Mouse (Mus musculus) midbrain, embryonic 16.5 days (tissue): Measurements from ENCODE around the gene Ebf4. TPM values are rescaled to one million over a fixed set of nuclear protein-coding genes. Genes with fewer than 3 reads are reported as not detected.

Experiments used
- ATAC-seq: fragments of 200-750 bp; cut with Nextera tagmentation; 2 replicates; pipeline ENCODE4 v1.8.0; 2017; ENCODE audit warnings: moderate TSS enrichment
- H3K27ac ChIP-seq: fragments of 300-500 bp; sonication (generic); 2 replicates; pipeline ENCODE4 v1.5.1; 2014; ENCODE audit warnings: mild to moderate bottlenecking, low read length, mixed read lengths
- H3K27me3 ChIP-seq: fragments of 300-500 bp; sonication (generic); 2 replicates; pipeline ENCODE4 v1.6.1; 2014; ENCODE audit warnings: low read depth, low read length, mixed read lengths; ENCODE audit not compliant: control insufficient read depth, insufficient read depth
- H3K36me3 ChIP-seq: fragments of 300-500 bp; sonication (generic); 2 replicates; pipeline ENCODE4 v1.6.1; 2014; ENCODE audit warnings: mild to moderate bottlenecking, low read length, moderate library complexity, mixed read lengths; ENCODE audit not compliant: control insufficient read depth, insufficient read depth
- H3K4me1 ChIP-seq: fragments of 300-500 bp; sonication (generic); 2 replicates; pipeline ENCODE4 v1.6.1; 2014; ENCODE audit warnings: mild to moderate bottlenecking, low read length, mixed read lengths; ENCODE audit not compliant: control insufficient read depth, insufficient read depth
- H3K4me2 ChIP-seq: fragments of 300-500 bp; sonication (generic); 2 replicates; pipeline ENCODE4 v1.6.1; 2014; ENCODE audit warnings: mild to moderate bottlenecking, low read length, mixed read lengths
- H3K4me3 ChIP-seq: fragments of 300-500 bp; sonication (generic); 2 replicates; pipeline ENCODE4 v1.5.1; 2014; ENCODE audit warnings: low read depth, mild to moderate bottlenecking, low read length, moderate library complexity, mixed read lengths
- H3K9ac ChIP-seq: fragments of 300-500 bp; sonication (generic); 2 replicates; pipeline ENCODE4 v1.6.1; 2014; ENCODE audit warnings: low read depth, low read length, mixed read lengths
- H3K9me3 ChIP-seq: fragments of 300-500 bp; sonication (generic); replicated peaks from 2 replicates; pipeline ENCODE4 v1.6.1; 2014; ENCODE audit warnings: mild to moderate bottlenecking, low read length, mixed read lengths; ENCODE audit not compliant: control insufficient read depth, poor library complexity, severe bottlenecking
- WGBS: fragments of 180-500 bp; shearing (Covaris S2); extraction: QIAGEN DNeasy Blood & Tissue Kit; methylation state at CpG from one replicate; pipeline ENCODE4 v1.1.7; 2014; 5-methylcytosine and 5-hydroxymethylcytosine counted together
- polyA plus RNA-seq: library from polyadenylated mRNA; unstranded; fragments of >200 nt; fragmentation: Nextera tagmentation; extraction: Ambion mirVana; gene quantifications from 2 replicates; pipeline ENCODE4 v1.2.1, GENCODE M21; 2015

The Ebf4 gene
- polyA plus RNA-seq, 1 experiment from 2014 or later, result 4.6 TPM

DNA sequence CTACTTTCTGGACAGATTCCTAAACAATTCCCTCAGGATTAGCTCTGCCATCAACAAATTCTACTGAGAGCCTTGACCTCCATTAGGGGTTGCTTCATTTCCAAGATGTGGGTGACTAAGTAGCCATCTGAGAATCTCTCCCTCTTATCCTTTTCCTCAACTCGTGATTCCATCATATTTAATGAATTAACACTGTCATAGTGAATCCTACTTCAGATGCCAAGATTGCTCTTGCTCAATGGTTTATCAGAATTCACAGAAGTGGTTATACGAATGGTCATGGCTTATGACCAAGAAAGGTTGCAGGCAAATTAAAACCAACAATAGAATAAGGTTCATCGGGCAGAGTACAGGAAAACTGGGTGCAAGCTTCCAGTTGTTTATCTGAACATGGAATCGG lies 106.9 kb downstream of the Ebf4 start:
- no peak for ATAC-seq
- H3K9ac ChIP-seq, result no peak overlapping the region
- no peak overlapping the region for H3K4me3 ChIP-seq
- H3K4me1 ChIP-seq, result peaks cover 7% of the 10 kb centered on the region
- peaks cover 8% of the 10 kb centered on the region for H3K27me3 ChIP-seq
- H3K4me2 ChIP-seq, result no peak overlapping the region
- no peaks in the 10 kb centered on the region for H3K36me3 ChIP-seq
- 86% methylated on average over 4 of the region's 4 CpGs for WGBS
- H3K27ac ChIP-seq, result no peak overlapping the region
- no peaks in the 10 kb centered on the region for H3K9me3 ChIP-seq

DNA sequence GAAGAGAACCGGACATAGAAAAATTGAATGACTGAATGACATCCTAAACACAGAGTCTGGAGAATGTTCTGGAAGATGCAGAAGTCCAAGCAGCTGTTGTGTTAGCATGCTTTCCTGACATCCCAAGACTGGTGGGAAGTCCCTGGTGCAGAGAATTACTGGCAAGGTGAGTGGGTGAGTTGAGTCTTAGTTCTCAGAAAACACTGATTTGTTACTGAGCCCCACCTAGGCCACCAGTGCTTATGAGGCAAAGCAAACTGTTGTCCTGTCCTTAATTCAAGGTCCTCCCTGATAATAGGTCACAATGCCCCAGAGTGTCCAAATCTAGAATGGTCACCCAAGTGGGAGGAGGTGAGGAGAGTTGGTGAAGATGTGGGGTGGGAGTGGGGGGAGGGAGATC lies 110.0 kb downstream of the Ebf4 start, which contains the start of the genes Gm28372 and 1700020A23Rik:
Gm28372 (plus strand) TSS at position 301 of the 400 bp plus-strand sequence.
1700020A23Rik (plus strand) TSS at position 321 of the 400 bp plus-strand sequence.
- no peaks in the 10 kb centered on the region for H3K36me3 ChIP-seq
- 100% methylated on average over 1 of the region's 1 CpGs for WGBS
- H3K9me3 ChIP-seq, result no peaks in the 10 kb centered on the region
- H3K9ac ChIP-seq, result no peak within 1 kb of the TSS
- no peaks in the 10 kb centered on the region for H3K27me3 ChIP-seq
- H3K4me1 ChIP-seq, result no peaks in the 10 kb centered on the region
- no peak for ATAC-seq
- H3K4me2 ChIP-seq, result no peak within 1 kb of the TSS
- H3K27ac ChIP-seq, result no peak within 1 kb of the TSS
- H3K4me3 ChIP-seq, result no peak within 1 kb of the TSS

DNA sequence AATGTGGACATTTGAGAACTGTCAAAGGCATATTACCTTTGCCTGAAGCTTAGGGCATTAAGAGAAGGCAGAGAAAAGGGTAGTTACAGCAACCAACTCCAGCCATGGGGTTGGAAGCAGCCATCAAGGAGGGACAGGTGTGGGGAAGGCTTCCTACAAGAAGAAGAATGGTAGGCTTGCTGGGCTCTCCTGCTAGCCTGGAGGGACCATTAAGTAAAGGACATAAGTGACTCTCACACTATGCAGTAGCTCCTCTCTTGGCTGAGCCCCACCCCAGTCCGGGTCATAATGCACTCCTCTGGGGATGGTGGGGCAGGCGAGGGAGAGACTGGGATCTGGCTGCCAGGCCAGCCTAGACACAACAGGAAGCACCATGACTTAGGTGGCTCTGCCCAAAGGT lies 111.2 kb downstream of the Ebf4 start, which contains the start of gene Tmem239:
Tmem239 (plus strand) TSS at position 301 of the 400 bp plus-strand sequence.
- H3K4me3 ChIP-seq, result no peak within 1 kb of the TSS
- no peak for ATAC-seq
- H3K36me3 ChIP-seq, result no peaks in the 10 kb centered on the region
- H3K4me1 ChIP-seq, result no peaks in the 10 kb centered on the region
- no peaks in the 10 kb centered on the region for H3K27me3 ChIP-seq
- WGBS, result 76% methylated on average over 2 of the region's 2 CpGs
- no peak within 1 kb of the TSS for H3K9ac ChIP-seq
- H3K9me3 ChIP-seq, result no peaks in the 10 kb centered on the region
- no peak within 1 kb of the TSS for H3K4me2 ChIP-seq
- H3K27ac ChIP-seq, result no peak within 1 kb of the TSS

DNA sequence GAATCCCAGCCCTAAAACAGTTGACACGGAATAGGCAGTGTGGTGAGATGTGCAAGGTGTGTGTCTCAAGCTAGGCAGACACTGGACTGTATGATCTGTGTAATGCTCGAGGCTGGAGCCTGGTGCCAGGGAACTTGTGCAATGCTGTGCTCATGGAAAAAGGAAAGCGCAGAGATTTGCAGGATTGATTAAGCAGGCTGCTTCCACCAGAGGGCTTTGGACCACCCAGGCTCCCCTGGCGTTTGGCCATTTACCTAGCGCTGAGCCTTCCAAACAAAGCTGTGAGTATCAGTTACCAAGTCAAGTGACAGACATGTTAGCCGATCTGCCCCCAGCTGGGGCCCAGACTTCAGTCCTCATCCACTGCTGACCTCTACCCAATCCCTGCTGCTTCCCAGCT lies 113.2 kb downstream of the Ebf4 start:
- Histone ChIP-seq H3K9me3 (no peaks in the 10 kb centered on the region), H3K9ac (no peak overlapping the region), H3K4me3 (no peak overlapping the region), H3K27me3 (no peaks in the 10 kb centered on the region), H3K4me1 (no peaks in the 10 kb centered on the region), H3K36me3 (no peaks in the 10 kb centered on the region), H3K27ac (no peak overlapping the region), H3K4me2 (no peak overlapping the region)
- 11% methylated on average over 6 of the region's 6 CpGs for WGBS
- ATAC-seq, result no peak

DNA sequence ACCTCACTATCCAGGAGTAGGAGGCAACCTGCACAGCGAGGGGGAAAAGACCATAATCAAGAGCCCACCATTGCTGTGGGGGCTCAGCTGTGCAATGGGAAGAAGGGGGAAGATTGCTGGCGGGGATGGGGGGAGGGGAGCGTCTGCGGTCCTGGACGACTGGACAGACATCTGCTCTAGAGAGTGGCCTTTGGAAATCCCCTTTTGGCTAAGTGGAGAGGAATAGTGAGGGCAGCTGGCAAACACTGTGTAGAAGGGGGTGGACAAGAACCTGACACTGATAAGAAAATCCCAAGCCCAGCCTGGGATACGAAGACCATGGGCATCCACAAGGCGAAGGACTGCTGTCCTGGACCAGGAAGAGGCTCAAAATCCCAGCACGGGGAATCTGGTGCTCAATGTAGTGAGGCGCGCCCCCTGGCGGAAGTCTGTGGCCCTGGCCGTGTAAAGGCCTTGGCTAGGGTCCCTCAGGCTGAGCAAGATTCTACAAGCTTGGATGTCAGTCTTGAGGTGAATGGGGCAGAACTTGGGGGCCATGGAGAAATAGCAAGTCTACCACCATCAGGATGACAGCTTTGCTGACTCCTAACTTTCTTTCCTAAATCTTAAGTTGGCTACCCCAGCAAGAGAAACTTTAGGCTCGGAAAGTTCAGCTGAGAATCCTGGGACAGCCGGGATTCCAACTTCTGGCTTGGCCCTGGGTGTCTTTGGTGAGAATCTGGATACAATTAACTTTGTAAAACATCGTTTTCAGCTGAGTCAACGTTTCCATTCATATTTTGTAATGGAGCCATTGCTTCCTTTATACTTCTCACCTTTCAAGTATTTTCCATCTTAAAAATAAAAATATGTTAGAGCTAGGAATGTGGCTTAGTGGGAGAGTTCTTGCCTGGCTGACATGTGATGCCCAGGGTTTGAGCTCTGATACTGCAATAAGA lies 116.9 kb downstream of the Ebf4 start:
- no peaks in the 10 kb centered on the region for H3K27me3 ChIP-seq
- H3K9ac ChIP-seq, result no peak overlapping the region
- no peak overlapping the region for H3K4me2 ChIP-seq
- H3K4me1 ChIP-seq, result no peaks in the 10 kb centered on the region
- H3K4me3 ChIP-seq, result no peak overlapping the region
- no peaks in the 10 kb centered on the region for H3K9me3 ChIP-seq
- H3K36me3 ChIP-seq, result no peaks in the 10 kb centered on the region
- ATAC-seq, result peak; percentile 81
- no peak overlapping the region for H3K27ac ChIP-seq
- 38% methylated on average over 16 of the region's 16 CpGs for WGBS

DNA sequence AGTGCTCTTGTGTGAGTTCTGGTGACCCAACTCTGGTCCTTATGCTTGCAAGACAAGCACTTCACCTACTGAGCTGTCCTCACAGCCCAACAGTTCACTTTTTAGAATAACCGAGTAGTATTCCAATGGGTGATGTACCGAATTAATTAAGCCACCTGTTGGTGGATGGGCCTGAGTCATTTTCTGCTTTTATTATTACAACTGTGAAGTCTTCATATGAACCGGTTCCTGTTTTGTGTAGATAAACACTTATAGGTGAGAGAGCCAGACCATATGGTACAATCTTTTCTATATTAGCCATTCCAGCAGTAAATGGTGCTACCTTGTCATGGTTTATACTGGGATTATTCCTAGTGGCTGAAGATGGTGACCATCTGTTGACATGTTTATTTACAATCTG lies 117.8 kb downstream of the Ebf4 start:
- Histone ChIP-seq H3K4me1 (no peaks in the 10 kb centered on the region), H3K27ac (no peak overlapping the region), H3K4me3 (no peak overlapping the region), H3K36me3 (no peaks in the 10 kb centered on the region), H3K9me3 (no peaks in the 10 kb centered on the region), H3K9ac (no peak overlapping the region), H3K4me2 (no peak overlapping the region), H3K27me3 (no peaks in the 10 kb centered on the region)
- WGBS, result 82% methylated on average over 3 of the region's 3 CpGs
- ATAC-seq, result no peak

DNA sequence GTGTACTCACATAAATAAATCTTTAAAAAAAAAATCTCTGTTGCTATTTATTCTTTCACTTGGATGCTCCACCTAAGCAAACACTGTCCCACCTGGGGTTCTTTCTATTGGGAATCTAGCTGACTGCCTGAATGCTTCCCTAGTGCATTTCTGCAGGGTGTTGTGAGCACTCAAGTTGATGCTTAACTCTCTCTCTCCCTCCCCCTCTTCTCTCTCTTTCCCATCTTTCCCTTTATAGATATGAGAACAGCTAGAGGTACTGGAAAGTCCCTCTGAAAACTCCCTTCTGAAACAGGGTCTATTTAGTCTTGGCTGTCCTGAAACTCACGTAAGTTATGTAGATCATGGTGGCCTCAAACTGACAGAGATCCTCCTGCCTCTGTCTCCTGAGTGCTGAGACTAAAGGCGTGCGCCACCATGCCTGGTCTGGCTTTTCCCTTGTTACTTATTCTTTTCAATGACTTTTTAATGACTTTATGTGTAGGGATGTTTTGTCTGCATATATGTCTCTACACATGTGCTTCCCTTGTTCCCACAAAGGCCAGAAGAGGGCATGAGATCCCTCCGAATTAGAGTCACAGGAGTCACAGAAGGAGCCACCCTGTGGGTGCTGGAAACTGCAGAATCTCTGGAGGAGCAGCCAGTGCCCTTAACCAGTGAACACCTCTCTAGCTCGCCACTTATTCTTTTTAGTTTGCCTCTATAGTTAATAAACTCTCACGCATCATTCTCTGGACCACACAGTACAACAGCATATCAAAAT lies 119.3 kb downstream of the Ebf4 start:
- no peaks in the 10 kb centered on the region for H3K9me3 ChIP-seq
- H3K4me3 ChIP-seq, result no peak overlapping the region
- H3K27me3 ChIP-seq, result no peaks in the 10 kb centered on the region
- no peak overlapping the region for H3K9ac ChIP-seq
- ATAC-seq, result no peak
- no peak overlapping the region for H3K4me2 ChIP-seq
- no peak overlapping the region for H3K27ac ChIP-seq
- H3K4me1 ChIP-seq, result no peaks in the 10 kb centered on the region
- 80% methylated on average over 6 of the region's 6 CpGs for WGBS
- H3K36me3 ChIP-seq, result peaks cover 5% of the 10 kb centered on the region; the same call in 1 of the 2 replicates
